Mouse (Mus musculus) liver, postnatal 0 days (tissue): Measurements from ENCODE around the gene Slc24a3. TPM values are rescaled to one million over a fixed set of nuclear protein-coding genes. Genes with fewer than 3 reads are reported as not detected.

ENCODE experiments used
- ATAC-seq: fragments of 200-750 bp; cut with Nextera tagmentation; 2 replicates; pipeline ENCODE4 v1.8.0; 2017; ENCODE audit warnings: mild to moderate bottlenecking, moderate library complexity
- DNase-seq: peaks from one replicate; pipeline ENCODE4 v3.0.0-alpha.2; 2016
- H3K27ac ChIP-seq: fragments of 300-500 bp; sonication (generic); 2 replicates; pipeline ENCODE4 v1.5.1; 2014; ENCODE audit warnings: antibody characterized with exemption, moderate library complexity, mild to moderate bottlenecking, low read depth
- H3K27me3 ChIP-seq: fragments of 300-500 bp; sonication (generic); 2 replicates; pipeline ENCODE4 v1.6.1; 2014; ENCODE audit warnings: low read length, control low read depth, mixed read lengths; ENCODE audit not compliant: insufficient read depth
- H3K36me3 ChIP-seq: fragments of 300-500 bp; sonication (generic); replicated peaks from 2 replicates; pipeline ENCODE4 v1.6.1; 2014; ENCODE audit warnings: mild to moderate bottlenecking, control low read depth, low read length, moderate library complexity, mixed read lengths; ENCODE audit not compliant: insufficient read depth
- H3K4me1 ChIP-seq: fragments of 300-500 bp; sonication (generic); 2 replicates; pipeline ENCODE4 v1.6.1; 2014; ENCODE audit warnings: antibody characterized with exemption, mild to moderate bottlenecking, control low read depth; ENCODE audit not compliant: insufficient read depth
- H3K4me2 ChIP-seq: fragments of 300-500 bp; sonication (generic); 2 replicates; pipeline ENCODE4 v1.6.1; 2014; ENCODE audit warnings: low read depth, mild to moderate bottlenecking, low read length, moderate library complexity, mixed read lengths
- H3K4me3 ChIP-seq: fragments of 300-500 bp; sonication (generic); 2 replicates; pipeline ENCODE4 v1.5.1; 2014; ENCODE audit warnings: low read depth, low read length
- H3K9ac ChIP-seq: fragments of 300-500 bp; sonication (generic); replicated peaks from 2 replicates; pipeline ENCODE4 v1.6.1; 2014; ENCODE audit warnings: mild to moderate bottlenecking, moderate library complexity
- H3K9me3 ChIP-seq: fragments of 300-500 bp; sonication (generic); 2 replicates; pipeline ENCODE4 v1.6.1; 2016; ENCODE audit warnings: mild to moderate bottlenecking, control low read depth, low read length, mixed read lengths
- CTCF ChIP-seq: sonication (generic); IDR thresholded peaks from 2 replicates; pipeline ENCODE4 v1.5.1; 2016; ENCODE audit warnings: antibody characterized with exemption, low read depth
- EP300 ChIP-seq: IDR thresholded peaks from 2 replicates; pipeline ENCODE4 v1.6.1; 2016; ENCODE audit warnings: antibody characterized with exemption, low read depth, mild to moderate bottlenecking
- WGBS: fragments of 180-500 bp; shearing (Covaris S2); extraction: QIAGEN DNeasy Blood & Tissue Kit; methylation state at CpG from one replicate; pipeline ENCODE4 v1.1.7; 2014; ENCODE audit not compliant: insufficient replicate concordance; 5-methylcytosine and 5-hydroxymethylcytosine counted together
- polyA plus RNA-seq: library from polyadenylated mRNA; unstranded; fragments of >200 nt; fragmentation: Nextera tagmentation; extraction: Ambion mirVana; gene quantifications from 2 replicates; pipeline ENCODE4 v1.2.1, GENCODE M21; 2015

Slc24a3 gene
- polyA plus RNA-seq, 1 experiment from 2014 or later: 0.40 TPM

DNA sequence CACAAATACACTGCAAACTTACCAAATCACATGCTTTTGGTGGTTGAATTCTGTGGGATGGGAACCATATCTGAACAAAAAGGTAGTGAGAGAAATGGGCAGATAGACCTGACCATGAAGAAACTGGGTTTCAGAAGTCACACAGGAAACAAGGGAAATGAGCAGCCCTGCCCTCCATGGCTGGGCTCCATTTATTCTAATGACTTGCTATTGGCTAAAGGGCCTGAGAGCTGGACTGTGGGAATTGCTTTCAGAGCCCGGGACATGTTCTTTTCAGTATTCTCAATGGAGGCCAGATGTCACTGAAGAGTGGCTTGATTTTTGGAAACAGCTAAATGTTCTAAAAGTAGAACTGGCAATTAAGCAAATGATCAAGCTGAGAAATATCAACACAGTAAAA is 120.9 kb downstream of the Slc24a3 start:
- no peak for TF ChIP-seq EP300
- TF ChIP-seq CTCF: no peak

DNA sequence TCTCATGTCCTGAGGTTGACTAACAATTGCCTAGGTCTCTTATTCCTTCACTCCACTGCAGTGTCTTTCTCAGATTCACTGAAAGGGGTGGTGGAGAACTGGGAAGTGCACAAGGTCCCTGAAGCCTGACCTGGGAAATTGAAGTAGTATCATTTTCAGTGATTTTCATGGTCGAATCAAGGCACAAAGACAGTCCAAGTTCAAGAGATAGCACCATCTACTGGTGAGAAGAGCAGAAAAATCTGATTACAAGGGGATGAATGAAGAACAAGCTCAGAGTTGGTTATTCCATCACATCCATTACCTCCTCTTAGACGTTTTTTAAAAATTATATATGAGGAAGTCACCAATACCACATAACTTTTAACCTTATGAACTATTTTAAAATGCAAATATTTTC is 123.9 kb downstream of the Slc24a3 start:
- DNase-seq (no peak), ATAC-seq (no peak)
- no peaks in the 10 kb centered on the region for H3K4me1 ChIP-seq
- H3K4me2 ChIP-seq: no peak overlapping the region
- no peaks in the 10 kb centered on the region for H3K27me3 ChIP-seq
- no peak overlapping the region for H3K4me3 ChIP-seq
- TF ChIP-seq EP300 (no peak), CTCF (peak; percentile 66)
- H3K9ac ChIP-seq: no peak overlapping the region
- H3K9me3 ChIP-seq: no peaks in the 10 kb centered on the region
- H3K36me3 ChIP-seq: no peaks in the 10 kb centered on the region
- H3K27ac ChIP-seq: no peak overlapping the region
- WGBS: 8% methylated on average over 2 of the region's 2 CpGs

More for the DNA sequence above, 120.9 kb downstream of the Slc24a3 start:
- no peak overlapping the region for H3K9ac ChIP-seq
- no peak overlapping the region for H3K4me2 ChIP-seq
- WGBS: 78% methylated on average over 1 of the region's 1 CpGs
- no peak overlapping the region for H3K27ac ChIP-seq
- H3K9me3 ChIP-seq: no peaks in the 10 kb centered on the region
- H3K4me3 ChIP-seq: no peak overlapping the region
- H3K27me3 ChIP-seq: no peaks in the 10 kb centered on the region
- DNase-seq (no peak), ATAC-seq (no peak)
- no peaks in the 10 kb centered on the region for H3K4me1 ChIP-seq
- H3K36me3 ChIP-seq: no peaks in the 10 kb centered on the region

DNA sequence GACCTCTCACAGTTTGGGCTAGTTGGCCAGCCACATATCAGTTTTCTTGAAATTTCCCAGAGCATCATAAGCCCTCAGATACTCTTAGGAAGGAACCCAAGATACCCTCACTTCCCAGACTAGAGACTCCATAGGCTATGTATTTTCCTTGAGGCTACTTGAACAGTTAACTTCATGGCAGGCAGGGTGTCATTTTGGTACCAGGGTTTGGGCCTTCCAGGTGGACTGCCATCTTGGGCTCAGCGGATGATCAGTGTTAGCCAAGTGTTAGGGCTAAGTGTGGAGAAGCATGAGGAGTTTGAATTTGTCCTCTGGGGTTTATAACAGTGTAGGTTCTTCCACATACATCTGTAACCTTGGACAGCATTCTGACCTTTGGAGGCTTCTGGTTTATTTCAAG is 124.6 kb downstream of the Slc24a3 start:
- Histone ChIP-seq H3K36me3 (no peaks in the 10 kb centered on the region), H3K4me1 (no peaks in the 10 kb centered on the region), H3K4me3 (no peak overlapping the region), H3K9ac (no peak overlapping the region), H3K4me2 (no peak overlapping the region), H3K27me3 (no peaks in the 10 kb centered on the region), H3K27ac (no peak overlapping the region), H3K9me3 (no peaks in the 10 kb centered on the region)
- DNase-seq: no peak
- no peak for TF ChIP-seq EP300
- TF ChIP-seq CTCF: no peak
- 88% methylated on average over 1 of the region's 1 CpGs for WGBS
- no peak for ATAC-seq

DNA sequence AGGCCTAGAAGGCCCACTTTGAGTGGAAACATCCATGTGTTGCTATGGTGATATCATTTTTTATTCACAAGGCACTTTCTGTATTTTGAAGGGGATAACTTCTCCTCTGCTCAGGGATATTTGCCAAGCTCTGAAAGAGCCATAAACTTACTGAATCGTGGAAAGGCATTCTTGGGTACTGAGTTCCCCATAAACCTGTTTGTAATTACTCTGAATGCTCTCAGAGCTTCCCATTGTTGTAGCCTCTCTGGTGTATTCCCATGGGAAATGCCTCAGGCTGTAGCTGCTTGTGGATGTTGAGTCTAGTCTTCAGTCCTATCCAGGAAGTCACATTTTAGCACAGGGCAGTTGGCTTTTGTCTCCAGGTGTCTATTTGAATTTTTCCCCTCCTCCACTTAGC is 125.3 kb downstream of the Slc24a3 start:
- Histone ChIP-seq H3K9ac (no peak overlapping the region), H3K9me3 (no peaks in the 10 kb centered on the region), H3K27me3 (no peaks in the 10 kb centered on the region), H3K27ac (no peak overlapping the region), H3K4me2 (no peak overlapping the region), H3K36me3 (no peaks in the 10 kb centered on the region), H3K4me3 (no peak overlapping the region), H3K4me1 (no peaks in the 10 kb centered on the region)
- DNase-seq (no peak), ATAC-seq (no peak)
- 45% methylated on average over 1 of the region's 1 CpGs for WGBS
- TF ChIP-seq CTCF (no peak), EP300 (no peak)

DNA sequence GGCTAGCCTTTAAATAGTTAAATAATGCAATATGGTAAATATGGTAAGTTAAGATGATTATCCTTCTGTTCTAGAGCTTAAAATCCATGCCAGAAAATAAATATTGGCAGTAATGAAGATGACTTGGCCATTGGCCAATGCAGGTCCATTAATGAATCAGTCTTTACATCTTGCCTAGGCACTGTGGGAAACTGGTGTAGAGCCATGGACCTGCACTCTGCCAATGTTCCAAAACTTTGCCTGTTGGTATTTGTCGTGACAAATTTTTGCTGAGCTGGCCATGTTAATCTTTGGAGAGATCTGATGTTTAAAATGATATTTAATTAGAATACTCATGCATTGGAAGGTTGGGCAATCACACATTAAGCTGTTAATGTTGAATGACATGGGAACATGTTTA is 129.4 kb downstream of the Slc24a3 start:
- H3K27ac ChIP-seq: no peak overlapping the region

DNA sequence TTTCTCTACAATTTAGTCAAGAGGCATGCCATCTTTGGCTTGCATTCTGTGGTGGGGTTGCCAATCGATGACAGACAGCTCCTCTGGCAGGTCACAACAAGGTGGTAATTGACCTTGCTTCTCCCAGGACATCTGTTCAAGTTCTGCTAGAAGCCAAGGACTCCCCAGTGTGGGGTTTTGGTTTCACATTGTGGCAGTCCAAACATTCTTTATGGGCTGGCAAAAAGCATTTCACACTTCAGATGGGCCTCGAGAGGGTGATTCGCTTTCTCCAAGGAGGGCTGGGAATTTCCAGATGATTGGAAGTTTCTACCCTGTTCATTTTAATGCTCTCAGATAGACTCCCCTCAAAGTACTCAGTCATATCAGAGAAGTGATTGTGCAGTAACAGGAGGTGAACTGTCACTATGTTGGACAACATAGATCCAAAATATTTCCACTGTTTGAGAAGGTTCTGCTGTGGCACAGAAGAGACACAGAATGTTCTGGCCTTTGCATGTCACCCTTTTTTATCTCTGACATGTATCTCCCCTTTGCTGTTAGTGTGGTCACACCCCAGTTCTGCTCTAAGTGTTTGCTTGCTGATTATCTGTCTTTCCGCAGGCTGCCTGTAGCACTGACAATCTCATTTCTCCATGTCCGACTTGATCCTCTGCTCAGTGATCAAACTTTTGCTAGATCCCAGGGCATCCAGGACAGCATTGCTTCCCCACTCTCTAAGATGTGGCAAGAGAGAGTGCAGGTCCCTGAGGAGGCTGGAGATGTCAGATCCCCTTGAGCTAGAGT is 132.6 kb downstream of the Slc24a3 start:
- H3K36me3 ChIP-seq: no peaks in the 10 kb centered on the region
- no peak for DNase-seq
- TF ChIP-seq EP300: peak; percentile 52; the same call in 1 of the 2 replicates
- no peak for TF ChIP-seq CTCF
- no peak overlapping the region for H3K9ac ChIP-seq
- no peaks in the 10 kb centered on the region for H3K27me3 ChIP-seq
- H3K4me3 ChIP-seq: no peak overlapping the region
- peak; percentile 44 for ATAC-seq
- 57% methylated on average over 5 of the region's 5 CpGs for WGBS
- no peaks in the 10 kb centered on the region; the same call in 1 of the 2 replicates for H3K4me1 ChIP-seq
- H3K9me3 ChIP-seq: no peaks in the 10 kb centered on the region
- no peak overlapping the region for H3K4me2 ChIP-seq
- H3K27ac ChIP-seq: no peak overlapping the region

More for the DNA sequence above, 129.4 kb downstream of the Slc24a3 start:
- H3K9ac ChIP-seq: no peak overlapping the region
- ATAC-seq (no peak), DNase-seq (no peak)
- WGBS: 69% methylated on average over 1 of the region's 1 CpGs
- no peaks in the 10 kb centered on the region for H3K9me3 ChIP-seq
- no peaks in the 10 kb centered on the region for H3K36me3 ChIP-seq
- H3K4me2 ChIP-seq: no peak overlapping the region
- TF ChIP-seq EP300: no peak
- TF ChIP-seq CTCF: no peak
- H3K27me3 ChIP-seq: no peaks in the 10 kb centered on the region
- no peak overlapping the region for H3K4me3 ChIP-seq
- H3K4me1 ChIP-seq: no peaks in the 10 kb centered on the region; the same call in 1 of the 2 replicates
